Mouse (Mus musculus): ENCODE measurements around the gene Kcnq5.

Gene Kcnq5

DNA sequence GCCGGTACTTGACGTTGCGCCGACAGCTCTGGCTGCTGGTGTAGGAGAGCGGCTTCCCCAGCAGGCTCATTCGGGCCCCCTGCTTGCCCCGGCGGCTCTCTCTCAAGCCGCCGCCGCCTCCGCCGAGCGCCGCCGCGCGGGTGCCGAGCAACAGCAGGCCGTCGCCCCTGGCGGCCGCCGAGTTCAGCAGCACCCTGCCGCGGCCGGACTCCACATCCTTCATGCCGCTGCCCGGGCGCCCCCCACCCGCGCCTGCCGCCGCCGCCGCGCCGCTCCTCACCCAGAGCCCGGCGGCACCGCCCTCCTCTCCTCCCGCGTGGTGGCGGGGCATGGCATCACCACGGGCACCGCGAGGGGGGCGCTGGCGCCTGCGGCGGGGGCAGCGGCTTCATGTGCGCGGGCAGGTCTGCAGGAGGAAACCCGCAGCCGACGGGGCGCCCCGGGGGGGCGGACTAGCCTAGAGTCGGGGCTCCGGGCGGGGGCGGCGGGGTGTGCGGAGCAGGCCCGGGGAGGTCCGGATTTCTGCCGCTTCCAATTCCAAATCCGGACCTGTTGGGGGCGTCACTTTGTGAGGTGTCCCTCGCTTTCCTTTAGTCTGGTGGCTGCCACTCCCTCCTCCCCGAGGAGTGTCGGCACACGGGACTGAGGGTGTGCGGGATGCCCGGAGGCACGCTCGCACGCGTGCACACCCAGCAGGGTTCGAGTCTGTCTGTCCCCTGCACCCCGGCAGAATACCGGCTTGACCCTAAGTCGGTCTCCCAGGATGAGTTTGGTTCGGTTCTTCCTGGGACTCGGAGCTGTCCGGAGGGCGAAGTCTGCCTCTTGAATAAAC is at the start of gene Kcnq5:
TSS of gene Kcnq5 (minus strand) at position 692 of the 832 bp plus-strand sequence.
- DNase-seq (ENCODE audit: low spot score), result peak; percentile 78

- no peak for DNase-seq (ENCODE audit: low spot score)
Measured at GRCm38 (mm10) chr1:21979755-21980154, 18.0 kb upstream of the Kcnq5 start.

DNA sequence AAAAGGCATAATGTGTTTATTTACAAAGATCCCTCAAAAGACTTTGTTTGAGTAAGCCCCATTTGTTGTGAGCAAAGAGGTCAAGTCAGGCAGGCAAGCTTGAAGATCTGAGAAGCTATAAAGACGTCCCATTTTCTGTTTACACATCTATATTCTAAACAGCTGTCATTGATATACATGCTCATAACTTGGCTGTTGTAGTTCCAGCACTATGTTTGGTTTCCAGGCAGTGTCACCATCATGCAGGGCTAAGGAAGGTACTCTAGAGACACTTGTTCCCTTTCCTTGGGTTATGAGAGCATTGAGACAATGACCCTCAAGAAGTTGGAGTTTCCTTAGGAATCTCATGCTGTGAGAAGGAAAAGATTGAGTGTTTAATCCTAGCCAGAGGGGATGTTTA is 17.6 kb upstream of the Kcnq5 start:
- DNase-seq (ENCODE audit: low spot score), result no peak

DNA sequence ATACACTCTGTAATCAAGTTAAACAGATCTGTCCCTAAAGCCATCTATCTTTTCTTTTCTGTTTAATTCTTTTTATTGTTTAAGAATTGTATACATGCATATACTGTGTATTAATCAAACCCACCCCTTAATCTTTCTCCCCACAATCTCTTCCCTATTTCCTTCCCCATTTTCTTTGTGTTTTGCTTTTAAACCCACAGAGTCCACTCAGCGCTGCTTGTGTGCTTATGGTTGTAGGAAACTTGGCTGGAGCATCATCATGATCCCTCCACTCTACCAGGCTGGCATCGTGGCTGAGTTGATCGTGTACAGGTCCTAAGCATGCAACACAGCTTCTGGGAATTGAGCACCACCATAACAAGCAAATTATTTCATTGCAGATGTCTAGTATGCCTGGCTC is 12.3 kb upstream of the Kcnq5 start:
- DNase-seq (ENCODE audit: low spot score), result no peak

DNA sequence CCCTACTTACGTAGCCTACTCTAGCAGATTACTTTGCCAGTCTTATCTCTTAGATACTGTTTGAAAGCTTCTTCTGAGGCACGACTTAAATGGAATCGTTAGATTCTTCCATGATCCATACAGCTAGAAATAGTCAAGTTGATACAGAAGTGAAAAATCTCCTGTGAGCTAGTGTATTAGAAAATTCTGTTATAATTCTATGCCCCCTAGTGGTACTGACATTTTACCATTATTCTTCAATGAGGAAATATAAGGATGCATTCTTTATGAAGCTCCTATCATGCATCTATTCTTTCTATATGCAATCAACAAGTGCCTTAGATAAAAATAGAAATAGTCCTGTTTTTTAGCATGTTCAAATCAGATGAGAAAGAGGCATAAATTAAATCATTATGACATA is 5.4 kb upstream of the Kcnq5 start:
- DNase-seq (ENCODE audit: low spot score), result peak; percentile 61

DNA sequence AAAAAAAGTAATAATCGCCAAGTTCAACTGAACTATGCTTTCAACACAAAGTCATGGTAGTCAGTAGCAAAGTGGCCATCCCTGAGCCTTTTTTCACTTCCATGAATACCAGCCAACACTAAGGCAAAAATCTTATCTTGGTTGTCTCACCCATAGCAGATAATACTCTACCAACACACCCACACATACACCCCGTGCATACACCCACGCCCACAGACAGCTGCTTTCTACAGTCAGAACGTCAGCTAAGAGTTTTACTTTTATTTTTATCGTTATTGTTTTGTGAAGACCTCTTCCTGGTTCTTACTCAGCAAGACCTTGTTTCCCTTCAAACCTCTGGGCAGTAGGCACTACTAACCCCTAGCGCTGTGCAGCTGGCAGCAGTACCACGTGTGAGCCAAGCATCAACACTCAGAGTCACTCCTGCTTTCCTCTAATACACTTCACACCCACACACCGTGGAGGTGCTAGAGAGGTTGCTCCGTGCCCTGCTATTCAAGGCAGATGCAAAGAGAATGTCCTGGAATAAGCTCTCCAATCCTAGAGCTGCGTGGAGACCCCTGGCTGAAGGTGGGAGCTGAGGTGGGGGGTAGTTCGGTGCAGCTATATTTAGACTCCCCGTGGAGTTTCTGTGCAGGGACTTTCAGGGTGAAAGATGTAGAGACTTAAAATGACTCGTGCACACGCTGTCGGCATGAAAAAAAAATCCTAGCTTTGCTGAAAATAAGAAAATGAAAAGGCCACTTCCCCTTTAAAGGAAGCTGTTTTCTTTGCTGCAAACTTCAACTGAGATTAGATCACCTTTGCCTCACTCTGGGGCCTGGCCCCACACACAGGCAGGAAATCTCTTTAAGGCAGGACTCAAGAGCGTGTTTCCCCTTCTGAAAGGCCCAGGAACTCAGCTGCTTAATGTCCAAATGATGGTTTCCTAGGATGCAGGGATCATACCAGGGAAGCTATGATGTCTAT is 1.4 kb upstream of the Kcnq5 start:
- no peak for DNase-seq (ENCODE audit: low spot score)

DNA sequence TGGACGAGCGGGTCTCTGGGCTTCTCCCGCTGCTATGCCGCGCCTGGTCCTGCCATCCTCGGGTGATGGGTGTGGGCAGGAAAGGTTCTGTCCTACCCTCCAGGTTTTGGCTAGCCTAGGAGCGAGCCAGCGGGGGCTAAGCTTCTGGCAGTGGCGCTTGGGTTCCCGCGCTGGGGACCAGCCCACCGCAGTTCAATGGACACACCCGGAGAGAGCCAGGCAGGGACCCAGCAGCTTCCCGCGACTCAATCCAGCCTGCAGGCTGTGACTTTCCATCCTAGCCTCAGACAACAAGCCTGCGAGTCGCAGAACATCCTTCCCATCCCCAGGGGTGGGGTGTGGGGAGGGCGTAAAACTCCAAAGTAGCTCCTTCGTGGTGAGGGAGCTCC is 335 bp upstream of the Kcnq5 start:
- DNase-seq (ENCODE audit: low spot score), result peak; percentile 44

DNA sequence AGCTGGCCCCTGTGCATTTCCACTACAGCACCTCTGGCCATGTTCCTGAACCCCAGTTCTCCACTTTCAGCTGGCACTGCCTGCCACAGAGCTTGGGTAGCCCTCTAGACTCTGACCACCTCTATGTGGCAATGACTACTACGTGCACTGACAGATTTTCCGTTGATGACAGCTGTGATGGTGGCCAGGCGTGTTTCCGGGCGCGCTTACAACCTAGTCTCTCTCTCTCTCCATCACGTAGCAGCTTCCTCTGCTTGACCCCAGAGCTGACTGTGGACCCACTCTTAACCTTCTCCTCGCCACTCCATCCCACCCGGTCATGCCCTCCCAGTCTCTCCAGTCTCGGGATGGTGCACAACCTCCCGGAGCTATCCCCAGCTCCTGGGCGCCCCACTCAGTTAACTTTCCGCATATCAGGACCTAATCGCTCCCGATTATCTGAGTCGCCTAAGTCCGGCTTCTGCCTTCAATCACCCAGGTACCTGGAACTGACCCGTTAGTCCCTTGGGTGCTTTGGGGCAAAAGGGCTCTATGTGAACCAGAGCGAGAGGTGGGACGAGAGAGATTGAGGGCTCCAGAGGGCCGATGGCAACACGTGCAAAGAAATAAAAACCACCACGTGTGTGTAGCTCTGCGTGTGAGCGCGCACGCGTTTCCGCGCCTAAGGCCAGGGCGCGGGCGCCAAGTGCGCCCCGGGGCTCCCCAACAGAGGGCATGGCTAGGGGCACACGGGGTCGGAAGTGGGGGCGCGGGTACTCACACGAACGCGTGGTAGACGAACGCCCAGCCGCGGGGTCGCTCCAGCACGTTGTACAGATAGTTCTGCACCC is 1.1 kb downstream of the Kcnq5 start:
- peak; percentile 54 for DNase-seq (ENCODE audit: low spot score)

- no peak for DNase-seq (ENCODE audit: low spot score)
Measured at GRCm38 (mm10) chr1:21959648-21960285, 2.0 kb downstream of the Kcnq5 start.

DNA sequence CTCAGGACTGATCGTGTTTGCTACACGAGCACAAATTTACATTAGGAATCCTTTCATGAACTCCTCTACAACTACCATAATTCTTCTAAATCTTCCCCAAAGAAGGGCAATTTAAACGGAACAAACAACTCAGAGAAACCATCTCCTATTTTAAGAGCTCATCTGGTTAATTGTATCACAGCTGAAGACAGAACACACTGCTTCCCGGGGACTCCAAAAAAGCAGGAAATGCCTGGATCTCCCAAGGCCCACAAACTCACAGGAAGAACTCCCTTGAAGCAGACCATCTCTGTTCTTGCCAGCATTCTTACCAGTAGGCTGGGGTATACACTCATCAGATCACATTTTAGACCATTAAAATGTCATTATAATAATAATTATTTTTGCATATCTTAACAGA is 3.7 kb downstream of the Kcnq5 start:
- no peak for DNase-seq (ENCODE audit: low spot score)

GRCm38 (mm10) chr1:21940831-21941230 is 20.9 kb downstream of the Kcnq5 start:
- peak; percentile 8 for DNase-seq (ENCODE audit: low spot score)

GRCm38 (mm10) chr1:21927182-21927581 is 34.6 kb downstream of the Kcnq5 start:
- no peak for DNase-seq (ENCODE audit: low spot score)

- DNase-seq (ENCODE audit: low spot score), result no peak
Measured at GRCm38 (mm10) chr1:21923293-21923642, 38.5 kb downstream of the Kcnq5 start.

GRCm38 (mm10) chr1:21922578-21923292 is 39.0 kb downstream of the Kcnq5 start:
- DNase-seq (ENCODE audit: low spot score), result no peak

DNA sequence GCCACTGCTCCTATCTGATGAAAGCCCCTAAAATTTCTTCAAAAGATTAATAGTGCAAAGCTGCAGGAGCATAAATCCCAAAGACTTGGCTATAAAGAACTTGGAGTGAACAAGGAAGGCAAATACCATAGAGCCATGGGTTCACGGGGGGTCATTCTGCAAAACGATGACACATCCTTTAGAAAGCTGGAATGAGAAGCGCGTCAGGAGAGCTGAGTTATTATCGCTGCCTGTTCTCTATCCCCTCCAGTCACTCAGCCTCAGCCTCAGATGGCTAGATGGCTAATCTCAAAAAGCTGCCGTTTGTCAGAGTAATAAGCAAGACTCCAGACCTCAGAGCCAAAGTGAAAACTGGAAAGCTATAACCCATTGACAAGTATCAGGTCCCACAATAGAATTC is 42.5 kb downstream of the Kcnq5 start:
- DNase-seq (ENCODE audit: low spot score), result no peak

DNA sequence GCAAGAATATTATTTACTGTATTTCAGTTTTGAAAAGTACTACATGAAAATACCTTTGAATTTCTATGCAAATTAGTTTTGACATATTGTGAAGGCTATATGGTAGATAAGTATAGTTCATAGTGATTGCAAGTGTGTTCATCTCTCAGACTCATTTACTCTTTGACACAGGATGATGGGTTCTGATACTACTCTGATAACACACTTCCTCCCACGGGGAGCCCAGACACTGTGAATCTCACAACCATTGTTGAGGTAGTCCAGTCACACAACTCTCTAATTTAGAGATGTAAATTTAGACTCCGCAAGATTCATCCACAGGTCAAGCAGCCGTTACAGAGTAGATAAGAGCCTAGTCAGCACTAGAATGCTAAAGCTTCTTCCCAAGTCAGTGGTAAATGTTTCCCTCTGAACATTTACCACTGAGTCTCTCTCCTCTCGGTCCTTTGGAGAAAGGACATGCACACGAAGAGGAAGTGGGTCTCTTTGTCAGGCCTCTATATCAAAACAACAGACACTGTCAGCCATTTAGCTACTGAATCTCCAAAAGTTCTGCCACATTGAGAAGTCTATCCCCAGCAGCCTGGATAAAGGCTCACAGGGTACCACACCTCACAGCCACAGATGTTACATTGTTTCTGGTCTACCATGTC is 65.5 kb downstream of the Kcnq5 start:
- DNase-seq (ENCODE audit: low spot score), result no peak

DNA sequence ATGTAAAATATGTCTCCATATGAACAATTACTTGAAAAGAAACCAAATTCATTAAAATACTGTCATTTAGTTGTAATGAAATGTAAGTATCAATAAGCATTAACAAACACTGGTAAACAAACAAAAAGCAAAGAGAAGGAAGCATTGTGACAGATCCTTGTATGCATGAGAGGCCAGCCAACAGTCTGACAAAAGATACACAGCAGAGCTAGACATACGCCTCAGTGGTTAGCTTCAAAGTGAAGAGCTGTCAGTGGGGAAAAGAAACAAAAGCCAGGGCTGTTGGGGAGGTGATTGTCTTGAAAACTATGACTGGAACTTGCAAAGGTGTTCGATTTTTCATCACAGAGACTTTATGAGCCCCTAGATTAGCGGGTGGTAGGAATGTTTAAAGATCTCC is 78.0 kb downstream of the Kcnq5 start:
- DNase-seq (ENCODE audit: low spot score), result no peak

DNA sequence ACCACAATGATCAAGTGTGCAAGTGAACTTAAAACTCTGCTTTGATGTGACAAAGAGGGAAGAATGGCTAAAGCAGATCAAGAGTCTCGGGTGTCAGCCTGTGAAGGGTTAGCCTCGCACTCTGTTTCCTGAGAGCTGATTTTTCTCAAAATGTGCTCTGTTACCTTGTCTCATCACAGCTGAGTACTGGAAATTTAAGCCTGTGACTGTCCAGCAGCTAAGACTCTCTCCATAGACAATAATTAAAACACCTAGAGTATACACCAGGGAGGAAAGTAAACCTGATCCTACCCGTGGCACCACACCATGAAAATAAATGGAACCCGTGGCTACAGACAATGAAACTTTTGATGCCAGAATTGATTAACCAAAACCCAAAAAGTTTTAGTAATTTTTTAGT is 90.9 kb downstream of the Kcnq5 start:
- DNase-seq (ENCODE audit: low spot score), result no peak

GRCm38 (mm10) chr1:21868484-21868883 is 93.3 kb downstream of the Kcnq5 start:
- DNase-seq (ENCODE audit: low spot score), result no peak

DNA sequence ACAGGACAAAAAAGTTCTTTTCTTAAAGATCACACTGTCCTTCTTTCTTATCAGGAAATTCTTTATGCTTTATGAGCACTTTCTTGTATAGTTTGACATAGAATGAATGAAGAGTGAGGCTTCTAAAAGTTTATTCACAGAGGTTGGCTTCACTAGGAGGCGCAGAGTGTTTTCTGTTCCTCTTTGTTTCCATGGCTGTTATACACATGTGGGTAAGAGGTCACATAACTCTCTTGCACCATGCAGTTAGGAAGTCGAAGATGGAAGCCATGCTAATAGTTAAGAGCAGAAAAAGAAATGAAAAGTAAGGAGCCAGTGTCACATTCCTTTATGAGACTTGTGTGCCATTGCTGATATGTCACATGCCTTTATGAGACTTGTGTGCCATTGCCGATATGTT is 105.3 kb downstream of the Kcnq5 start:
- no peak for DNase-seq (ENCODE audit: low spot score)

DNA sequence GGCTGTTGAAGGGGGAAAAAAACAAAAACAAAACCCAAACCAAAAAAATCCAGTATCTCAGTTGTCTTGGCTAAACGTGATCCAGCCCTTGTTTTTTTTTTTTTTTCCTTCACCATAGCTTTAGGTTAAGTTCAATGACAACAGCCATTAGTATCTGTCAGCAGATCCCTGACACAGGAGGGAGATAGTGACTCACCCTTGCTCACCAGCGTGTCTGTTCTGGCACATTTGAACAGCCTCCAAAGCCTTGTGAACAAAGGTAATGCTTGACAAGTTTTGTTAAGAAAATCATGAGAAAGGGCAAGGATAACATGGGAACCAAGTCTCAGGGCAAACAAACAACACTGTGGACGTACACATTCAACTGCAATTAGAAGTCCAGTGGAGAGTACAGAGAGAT is 123.2 kb downstream of the Kcnq5 start:
- no peak for DNase-seq (ENCODE audit: low spot score)
